Mouse (Mus musculus) spleen, adult 2 months (tissue): ENCODE measurements around the gene Casp1.

Experiments used
- CTCF ChIP-seq: fragments of 200-500 bp; IDR thresholded peaks from 2 replicates; pipeline ENCODE4 v1.5.1; 2011; ENCODE audit warnings: mild to moderate bottlenecking, inconsistent platforms; ENCODE audit not compliant: insufficient read depth, insufficient read length, insufficient replicate concordance; ENCODE audit errors: extremely low read depth
- POLR2A ChIP-seq: fragments of 200-500 bp; IDR thresholded peaks from 2 replicates; pipeline ENCODE4 v1.6.1; 2011; ENCODE audit warnings: low read depth, low read length, inconsistent platforms

- TF ChIP-seq CTCF (no peak), POLR2A (no peak)
These were observed 47.1 kb downstream of the Casp1 start, which contains the start of gene Casp12 for GRCm38 (mm10) chr9:5345291-5345898.
